Mouse (Mus musculus): ENCODE measurements around the gene Spock2. TPM values are rescaled to one million over a fixed set of nuclear protein-coding genes. Genes with fewer than 3 reads are reported as not detected.

Spock2 gene
- polyA plus RNA-seq, 1 experiment, result 499 TPM

GRCm38 (mm10) chr10:60109336-60109735 is 3.3 kb downstream of the Spock2 start:
- Histone ChIP-seq H3K4me3 (replicated peaks; ENCODE audit: insufficient read depth, low read depth, low read length) (peak overlapping the region; percentile 42), H3K27me3 (ENCODE audit: control insufficient read depth, insufficient read depth, low read length) (no peaks in the 10 kb centered on the region), H3K4me1 (ENCODE audit: control insufficient read depth, insufficient read depth, low read length) (peaks cover 39% of the 10 kb centered on the region), H3K27ac (ENCODE audit: insufficient read depth, low read length) (peak overlapping the region; percentile 96)
- DNase-seq, result peak; percentile 75 to 83
- TF ChIP-seq POLR2A (IDR thresholded peaks at IDR 0.05; ENCODE audit: borderline replicate concordance, insufficient read depth, low read length) (no peak), CTCF (IDR thresholded peaks at IDR 0.05; ENCODE audit: borderline replicate concordance, insufficient read depth, low read depth, low read length) (no peak)
- WGBS, result 12% methylated on average over 8 of the region's 8 CpGs

DNA sequence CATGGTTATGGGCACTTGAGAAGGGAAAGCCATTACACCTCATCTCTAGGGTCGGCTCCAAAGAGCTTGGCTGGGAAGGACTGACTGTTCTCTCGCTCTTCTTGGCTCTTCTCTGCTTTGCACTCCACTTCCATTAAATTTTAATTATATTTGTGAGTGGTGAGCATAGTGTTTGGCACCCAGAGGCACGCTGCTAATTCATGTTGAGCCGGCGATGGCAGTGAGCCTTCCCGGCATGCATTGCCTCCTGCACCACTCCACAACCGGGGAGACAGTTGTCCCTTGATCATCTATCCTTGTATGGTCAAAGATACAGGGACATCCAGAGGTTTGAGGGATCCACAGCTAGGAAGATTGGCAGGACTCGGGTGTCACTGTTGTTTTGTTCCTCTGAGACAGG is 4.0 kb downstream of the Spock2 start:
- 13% methylated on average over 8 of the region's 8 CpGs for WGBS

GRCm38 (mm10) chr10:60110908-60111475 is 5.0 kb downstream of the Spock2 start:
- Histone ChIP-seq H3K4me3 (replicated peaks; ENCODE audit: insufficient read depth, low read depth, low read length) (no peak overlapping the region), H3K27ac (ENCODE audit: insufficient read depth, low read length) (peak overlapping the region; percentile 55)

More for the DNA sequence above, 4.0 kb downstream of the Spock2 start:
- H3K4me1 ChIP-seq (ENCODE audit: control insufficient read depth, insufficient read depth, low read length), result peaks cover 39% of the 10 kb centered on the region
- peak overlapping the region; percentile 96 for H3K27ac ChIP-seq (ENCODE audit: insufficient read depth, low read length)
- H3K27me3 ChIP-seq (ENCODE audit: control insufficient read depth, insufficient read depth, low read length), result no peaks in the 10 kb centered on the region
- no peak for TF ChIP-seq POLR2A (IDR thresholded peaks at IDR 0.05; ENCODE audit: borderline replicate concordance, insufficient read depth, low read length)
- TF ChIP-seq CTCF (IDR thresholded peaks at IDR 0.05; ENCODE audit: borderline replicate concordance, insufficient read depth, low read depth, low read length), result no peak
- peak overlapping the region; percentile 42 for H3K4me3 ChIP-seq (replicated peaks; ENCODE audit: insufficient read depth, low read depth, low read length)
- DNase-seq, result peak in 1 of 2 experiments; percentile 49

DNA sequence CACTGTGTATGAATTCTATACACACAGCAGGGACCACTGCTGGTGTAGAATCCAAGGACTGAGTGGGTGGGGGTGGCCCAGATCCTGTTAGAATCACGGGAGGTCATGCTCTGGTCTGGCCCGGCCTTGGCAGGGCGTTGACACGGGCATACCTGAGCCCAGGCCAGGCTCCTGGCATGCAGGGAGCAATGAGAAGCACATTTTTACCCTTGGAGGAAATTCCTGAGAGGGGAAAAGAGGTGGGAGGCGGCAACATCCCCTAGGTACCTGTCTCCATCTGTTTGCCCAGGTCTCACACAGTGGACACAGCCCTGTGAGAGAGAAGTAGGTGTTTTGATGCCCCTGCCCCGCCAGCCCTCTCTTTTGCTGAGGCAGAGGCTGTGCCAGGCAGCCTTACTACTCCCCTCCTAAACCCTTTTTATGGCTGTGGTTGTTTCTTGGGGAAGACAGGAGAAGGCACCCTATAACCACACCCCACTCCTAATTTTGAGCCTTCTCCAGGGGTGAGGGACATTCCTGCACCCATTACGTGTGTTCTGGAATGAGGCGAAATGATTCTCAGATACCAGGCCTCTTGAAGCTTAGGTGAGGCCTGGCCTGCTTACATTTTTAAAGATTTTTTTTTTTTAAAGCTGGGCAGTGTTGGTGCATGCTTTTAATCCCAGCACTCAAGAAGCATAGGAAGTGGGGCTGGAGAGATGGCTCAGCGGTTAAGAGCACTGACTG is 8.1 kb downstream of the Spock2 start:
- DNase-seq, result peak in 1 of 2 experiments; percentile 36
- H3K4me3 ChIP-seq (replicated peaks; ENCODE audit: insufficient read depth, low read depth, low read length), result no peak overlapping the region
- WGBS, result 33% methylated on average over 9 of the region's 9 CpGs
- H3K27ac ChIP-seq (ENCODE audit: insufficient read depth, low read length), result peak overlapping the region; percentile 11; the same call in 1 of the 2 replicates
- no peak for TF ChIP-seq CTCF (IDR thresholded peaks at IDR 0.05; ENCODE audit: borderline replicate concordance, insufficient read depth, low read depth, low read length)
- no peak for TF ChIP-seq POLR2A (IDR thresholded peaks at IDR 0.05; ENCODE audit: borderline replicate concordance, insufficient read depth, low read length)
- no peaks in the 10 kb centered on the region for H3K27me3 ChIP-seq (ENCODE audit: control insufficient read depth, insufficient read depth, low read length)
- peaks cover 77% of the 10 kb centered on the region for H3K4me1 ChIP-seq (ENCODE audit: control insufficient read depth, insufficient read depth, low read length)

More at GRCm38 (mm10) chr10:60110908-60111475, 5.0 kb downstream of the Spock2 start:
- peak; percentile 38 to 43 for DNase-seq
- no peak for TF ChIP-seq CTCF (IDR thresholded peaks at IDR 0.05; ENCODE audit: borderline replicate concordance, insufficient read depth, low read depth, low read length)
- no peak for TF ChIP-seq POLR2A (IDR thresholded peaks at IDR 0.05; ENCODE audit: borderline replicate concordance, insufficient read depth, low read length)
- Histone ChIP-seq H3K4me1 (ENCODE audit: control insufficient read depth, insufficient read depth, low read length) (peaks cover 47% of the 10 kb centered on the region), H3K27me3 (ENCODE audit: control insufficient read depth, insufficient read depth, low read length) (no peaks in the 10 kb centered on the region)
- 27% methylated on average over 10 of the region's 10 CpGs for WGBS

- H3K4me3 ChIP-seq (replicated peaks; ENCODE audit: insufficient read depth, low read depth, low read length), result no peak overlapping the region
- 13% methylated on average over 14 of the region's 14 CpGs for WGBS
- no peak overlapping the region for H3K27ac ChIP-seq (ENCODE audit: insufficient read depth, low read length)
- peaks cover 82% of the 10 kb centered on the region for H3K4me1 ChIP-seq (ENCODE audit: control insufficient read depth, insufficient read depth, low read length)
- peak; percentile 60 to 64 for DNase-seq
- TF ChIP-seq POLR2A (IDR thresholded peaks at IDR 0.05; ENCODE audit: borderline replicate concordance, insufficient read depth, low read length) (no peak), CTCF (IDR thresholded peaks at IDR 0.05; ENCODE audit: borderline replicate concordance, insufficient read depth, low read depth, low read length) (no peak)
- no peaks in the 10 kb centered on the region for H3K27me3 ChIP-seq (ENCODE audit: control insufficient read depth, insufficient read depth, low read length)
These were observed 9.5 kb downstream of the Spock2 start for GRCm38 (mm10) chr10:60115345-60116185.

- TF ChIP-seq POLR2A (IDR thresholded peaks at IDR 0.05; ENCODE audit: borderline replicate concordance, insufficient read depth, low read length), result no peak
- Histone ChIP-seq H3K4me3 (replicated peaks; ENCODE audit: insufficient read depth, low read depth, low read length) (no peak overlapping the region), H3K27ac (ENCODE audit: insufficient read depth, low read length) (no peak overlapping the region), H3K27me3 (ENCODE audit: control insufficient read depth, insufficient read depth, low read length) (no peaks in the 10 kb centered on the region), H3K4me1 (ENCODE audit: control insufficient read depth, insufficient read depth, low read length) (peaks cover 72% of the 10 kb centered on the region)
- no peak for DNase-seq
- WGBS, result 51% methylated on average over 4 of the region's 4 CpGs
These were observed 11.0 kb downstream of the Spock2 start for GRCm38 (mm10) chr10:60116997-60117396.

GRCm38 (mm10) chr10:60118464-60118863 is 12.4 kb downstream of the Spock2 start:
- TF ChIP-seq CTCF (IDR thresholded peaks at IDR 0.05; ENCODE audit: borderline replicate concordance, insufficient read depth, low read depth, low read length), result no peak
- TF ChIP-seq POLR2A (IDR thresholded peaks at IDR 0.05; ENCODE audit: borderline replicate concordance, insufficient read depth, low read length), result no peak
- Histone ChIP-seq H3K4me3 (replicated peaks; ENCODE audit: insufficient read depth, low read depth, low read length) (no peak overlapping the region), H3K4me1 (ENCODE audit: control insufficient read depth, insufficient read depth, low read length) (peaks cover 61% of the 10 kb centered on the region), H3K27ac (ENCODE audit: insufficient read depth, low read length) (no peak overlapping the region; the same call in 1 of the 2 replicates), H3K27me3 (ENCODE audit: control insufficient read depth, insufficient read depth, low read length) (no peaks in the 10 kb centered on the region)
- WGBS, result 39% methylated on average over 7 of the region's 7 CpGs
- no peak for DNase-seq

All from cerebellum, adult 2 months (tissue).